Mouse (Mus musculus): ENCODE measurements around the gene Spag7. TPM values are rescaled to one million over a fixed set of nuclear protein-coding genes. Genes with fewer than 3 reads are reported as not detected.

Spag7 gene
- polyA plus RNA-seq, 1 experiment from 2014 or later = 156 TPM

DNA sequence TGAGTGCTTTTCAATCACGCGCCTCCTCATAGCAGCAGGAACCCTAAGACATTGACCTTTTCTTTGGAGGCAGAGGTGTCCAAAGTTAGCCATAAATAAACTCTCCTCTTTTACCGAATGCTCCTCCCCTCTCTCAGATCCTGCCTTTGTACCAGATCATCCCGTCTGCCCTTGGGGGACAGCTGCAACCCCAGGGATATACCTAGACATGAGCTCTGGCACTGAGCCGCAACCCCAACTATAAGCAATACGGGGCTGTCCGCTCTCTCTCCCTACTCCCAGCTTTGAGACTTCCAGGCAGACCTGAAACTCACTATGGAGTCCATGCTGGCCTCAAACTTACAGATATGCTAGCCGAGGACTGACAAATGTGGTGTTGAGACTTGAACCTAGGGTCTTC is 2.5 kb downstream of the Spag7 start:
- H3K36me3 ChIP-seq (ENCODE audit: control insufficient read depth, insufficient read depth, low read length) = peaks cover 19% of the 10 kb centered on the region
- no peaks in the 10 kb centered on the region for H3K9me3 ChIP-seq (ENCODE audit: control insufficient read depth, low read length)

DNA sequence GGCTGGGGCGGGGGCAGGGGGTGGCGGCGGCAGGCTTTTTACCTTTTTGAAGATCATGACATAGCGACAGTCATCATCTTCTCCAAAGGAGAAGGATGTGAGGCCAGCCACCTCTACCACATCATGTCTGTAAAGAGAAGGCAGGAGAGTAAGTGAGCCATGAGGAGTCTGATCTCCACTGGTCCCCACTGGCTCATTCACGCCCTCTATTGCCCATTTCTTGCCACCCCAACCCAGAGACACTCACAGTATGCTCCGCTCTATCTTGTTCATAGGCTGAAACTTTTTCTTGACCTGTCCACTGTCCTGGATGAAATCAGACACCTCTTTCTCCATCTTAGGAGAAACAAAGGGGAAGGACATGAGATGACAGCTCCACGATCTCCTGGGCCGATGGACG is 4.5 kb downstream of the Spag7 start:
- Histone ChIP-seq H3K9me3 (ENCODE audit: control insufficient read depth, low read length) (no peaks in the 10 kb centered on the region), H3K27ac (replicated peaks; ENCODE audit: low read depth, low read length) (no peak overlapping the region), H3K4me3 (ENCODE audit: low read depth, low read length) (no peak overlapping the region), H3K27me3 (ENCODE audit: control insufficient read depth, insufficient read depth, low read length) (no peaks in the 10 kb centered on the region), H3K9ac (ENCODE audit: low read length) (no peak overlapping the region), H3K4me2 (ENCODE audit: low read depth, severe bottlenecking) (no peak overlapping the region), H3K4me1 (ENCODE audit: control insufficient read depth, insufficient read depth, low read length) (peaks cover 9% of the 10 kb centered on the region; the same call in 1 of the 2 replicates), H3K36me3 (ENCODE audit: control insufficient read depth, insufficient read depth, low read length) (peaks cover 19% of the 10 kb centered on the region)
- WGBS = 93% methylated on average over 9 of the region's 9 CpGs
- ATAC-seq (ENCODE audit: insufficient number of reproducible peaks, low FRiP score, low TSS enrichment, low read depth) = no peak
- DNase-seq (ENCODE audit: low spot score) = no peak

More for the DNA sequence above, 2.5 kb downstream of the Spag7 start:
- Histone ChIP-seq H3K27ac (replicated peaks; ENCODE audit: low read depth, low read length) (no peak overlapping the region), H3K4me1 (ENCODE audit: control insufficient read depth, insufficient read depth, low read length) (peaks cover 15% of the 10 kb centered on the region), H3K4me3 (ENCODE audit: low read depth, low read length) (no peak overlapping the region), H3K9ac (ENCODE audit: low read length) (no peak overlapping the region), H3K27me3 (ENCODE audit: control insufficient read depth, insufficient read depth, low read length) (no peaks in the 10 kb centered on the region), H3K4me2 (ENCODE audit: low read depth, severe bottlenecking) (no peak overlapping the region)
- ATAC-seq (ENCODE audit: insufficient number of reproducible peaks, low FRiP score, low TSS enrichment, low read depth) (no peak), DNase-seq (ENCODE audit: low spot score) (no peak)
- WGBS = 94% methylated on average over 8 of the region's 8 CpGs

GRCm38 (mm10) chr11:70663957-70664356 is 5.3 kb downstream of the Spag7 start:
- H3K36me3 ChIP-seq (ENCODE audit: control insufficient read depth, insufficient read depth, low read length) = peaks cover 19% of the 10 kb centered on the region
- ATAC-seq (ENCODE audit: insufficient number of reproducible peaks, low FRiP score, low TSS enrichment, low read depth) (no peak), DNase-seq (ENCODE audit: low spot score) (no peak)
- H3K4me3 ChIP-seq (ENCODE audit: low read depth, low read length) = no peak overlapping the region
- no peaks in the 10 kb centered on the region for H3K9me3 ChIP-seq (ENCODE audit: control insufficient read depth, low read length)
- no peaks in the 10 kb centered on the region for H3K27me3 ChIP-seq (ENCODE audit: control insufficient read depth, insufficient read depth, low read length)
- no peak overlapping the region for H3K9ac ChIP-seq (ENCODE audit: low read length)
- no peak overlapping the region for H3K27ac ChIP-seq (replicated peaks; ENCODE audit: low read depth, low read length)
- 90% methylated on average over 6 of the region's 6 CpGs for WGBS
- peaks cover 9% of the 10 kb centered on the region; the same call in 1 of the 2 replicates for H3K4me1 ChIP-seq (ENCODE audit: control insufficient read depth, insufficient read depth, low read length)
- no peak overlapping the region for H3K4me2 ChIP-seq (ENCODE audit: low read depth, severe bottlenecking)

DNA sequence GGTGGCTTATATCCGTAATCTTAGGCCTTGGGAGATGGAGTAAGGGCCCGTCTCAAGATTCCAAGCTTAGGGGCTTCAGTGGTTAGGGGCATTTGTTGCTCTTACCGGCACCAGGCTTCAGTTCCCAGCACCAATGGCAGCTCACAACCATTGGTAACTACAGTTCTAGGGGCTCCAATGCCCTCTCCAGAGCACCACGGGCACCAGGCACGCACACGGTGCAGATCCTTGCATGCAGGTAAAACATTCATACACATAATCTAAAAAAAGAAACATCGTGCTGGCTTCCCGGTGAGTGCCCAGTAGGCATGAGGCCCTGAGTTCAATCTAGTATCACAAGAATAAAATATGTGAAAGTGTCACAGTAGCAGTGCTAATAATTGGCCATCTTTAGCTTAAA is 6.1 kb downstream of the Spag7 start:
- no peaks in the 10 kb centered on the region for H3K27me3 ChIP-seq (ENCODE audit: control insufficient read depth, insufficient read depth, low read length)
- no peak overlapping the region for H3K4me2 ChIP-seq (ENCODE audit: low read depth, severe bottlenecking)
- no peak overlapping the region for H3K4me3 ChIP-seq (ENCODE audit: low read depth, low read length)
- no peak overlapping the region for H3K27ac ChIP-seq (replicated peaks; ENCODE audit: low read depth, low read length)
- peaks cover 19% of the 10 kb centered on the region for H3K36me3 ChIP-seq (ENCODE audit: control insufficient read depth, insufficient read depth, low read length)
- ATAC-seq (ENCODE audit: insufficient number of reproducible peaks, low FRiP score, low TSS enrichment, low read depth) (no peak), DNase-seq (ENCODE audit: low spot score) (no peak)
- peaks cover 10% of the 10 kb centered on the region; the same call in 1 of the 2 replicates for H3K4me1 ChIP-seq (ENCODE audit: control insufficient read depth, insufficient read depth, low read length)
- H3K9me3 ChIP-seq (ENCODE audit: control insufficient read depth, low read length) = no peaks in the 10 kb centered on the region
- no peak overlapping the region for H3K9ac ChIP-seq (ENCODE audit: low read length)
- 94% methylated on average over 8 of the region's 8 CpGs for WGBS

DNA sequence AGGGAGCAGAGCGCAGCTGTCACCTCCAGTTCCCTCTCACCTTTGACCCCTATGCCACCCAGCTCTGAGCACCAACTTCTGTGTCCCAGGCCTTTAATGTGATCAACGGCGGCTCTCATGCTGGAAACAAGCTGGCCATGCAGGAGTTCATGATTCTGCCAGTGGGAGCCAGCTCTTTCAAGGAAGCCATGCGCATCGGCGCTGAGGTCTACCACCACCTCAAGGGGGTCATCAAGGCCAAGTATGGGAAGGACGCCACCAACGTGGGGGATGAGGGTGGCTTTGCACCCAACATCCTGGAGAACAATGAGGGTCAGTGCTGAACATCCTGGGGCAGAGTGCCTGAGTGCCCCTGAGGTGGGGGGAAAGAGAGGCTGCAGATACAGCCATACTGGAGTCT is 8.6 kb downstream of the Spag7 start:
- no peak for DNase-seq (ENCODE audit: low spot score)
- Histone ChIP-seq H3K27ac (replicated peaks; ENCODE audit: low read depth, low read length) (no peak overlapping the region), H3K4me3 (ENCODE audit: low read depth, low read length) (no peak overlapping the region), H3K9ac (ENCODE audit: low read length) (no peak overlapping the region), H3K36me3 (ENCODE audit: control insufficient read depth, insufficient read depth, low read length) (peaks cover 16% of the 10 kb centered on the region), H3K27me3 (ENCODE audit: control insufficient read depth, insufficient read depth, low read length) (no peaks in the 10 kb centered on the region), H3K9me3 (ENCODE audit: control insufficient read depth, low read length) (no peaks in the 10 kb centered on the region), H3K4me2 (ENCODE audit: low read depth, severe bottlenecking) (no peak overlapping the region), H3K4me1 (ENCODE audit: control insufficient read depth, insufficient read depth, low read length) (peaks cover 22% of the 10 kb centered on the region)
- ATAC-seq (ENCODE audit: insufficient number of reproducible peaks, low FRiP score, low TSS enrichment, low read depth) = no peak
- WGBS = 83% methylated on average over 8 of the region's 8 CpGs

DNA sequence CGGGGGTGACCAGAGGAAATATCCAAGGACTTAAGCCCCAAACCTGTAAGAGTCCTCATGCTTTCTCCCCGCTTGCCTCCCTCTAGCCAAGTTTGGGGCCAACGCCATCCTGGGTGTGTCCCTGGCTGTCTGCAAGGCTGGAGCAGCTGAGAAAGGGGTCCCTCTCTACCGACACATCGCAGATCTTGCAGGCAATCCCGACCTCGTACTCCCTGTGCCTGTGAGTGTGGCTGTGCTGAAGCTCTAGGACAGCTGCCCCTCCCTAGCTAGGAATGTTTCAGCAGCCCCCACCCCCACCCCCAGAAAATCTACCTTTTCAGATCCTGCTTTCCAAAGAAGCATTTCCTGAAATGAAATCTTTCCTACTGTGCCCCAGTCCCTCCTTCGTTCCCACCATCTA is 10.3 kb downstream of the Spag7 start:
- DNase-seq (ENCODE audit: low spot score) (no peak), ATAC-seq (ENCODE audit: insufficient number of reproducible peaks, low FRiP score, low TSS enrichment, low read depth) (no peak)
- peaks cover 6% of the 10 kb centered on the region for H3K36me3 ChIP-seq (ENCODE audit: control insufficient read depth, insufficient read depth, low read length)
- no peak overlapping the region for H3K27ac ChIP-seq (replicated peaks; ENCODE audit: low read depth, low read length)
- no peaks in the 10 kb centered on the region for H3K9me3 ChIP-seq (ENCODE audit: control insufficient read depth, low read length)
- H3K4me3 ChIP-seq (ENCODE audit: low read depth, low read length) = no peak overlapping the region
- H3K4me2 ChIP-seq (ENCODE audit: low read depth, severe bottlenecking) = no peak overlapping the region
- peaks cover 22% of the 10 kb centered on the region for H3K4me1 ChIP-seq (ENCODE audit: control insufficient read depth, insufficient read depth, low read length)
- no peaks in the 10 kb centered on the region for H3K27me3 ChIP-seq (ENCODE audit: control insufficient read depth, insufficient read depth, low read length)
- WGBS = 73% methylated on average over 8 of the region's 8 CpGs
- H3K9ac ChIP-seq (ENCODE audit: low read length) = no peak overlapping the region

- Histone ChIP-seq H3K9ac (ENCODE audit: low read length) (no peak overlapping the region), H3K4me2 (ENCODE audit: low read depth, severe bottlenecking) (no peak overlapping the region), H3K4me1 (ENCODE audit: control insufficient read depth, insufficient read depth, low read length) (peaks cover 22% of the 10 kb centered on the region), H3K9me3 (ENCODE audit: control insufficient read depth, low read length) (no peaks in the 10 kb centered on the region), H3K4me3 (ENCODE audit: low read depth, low read length) (no peak overlapping the region), H3K36me3 (ENCODE audit: control insufficient read depth, insufficient read depth, low read length) (peaks cover 4% of the 10 kb centered on the region; the same call in 1 of the 2 replicates), H3K27ac (replicated peaks; ENCODE audit: low read depth, low read length) (no peak overlapping the region), H3K27me3 (ENCODE audit: control insufficient read depth, insufficient read depth, low read length) (no peaks in the 10 kb centered on the region)
- WGBS = 80% methylated on average over 5 of the region's 5 CpGs
- no peak for ATAC-seq (ENCODE audit: insufficient number of reproducible peaks, low FRiP score, low TSS enrichment, low read depth)
- DNase-seq (ENCODE audit: low spot score) = no peak
These were observed 10.7 kb downstream of the Spag7 start for GRCm38 (mm10) chr11:70658521-70658920.

GRCm38 (mm10) chr11:70657991-70658390 is 11.2 kb downstream of the Spag7 start:
- DNase-seq (ENCODE audit: low spot score) (no peak), ATAC-seq (ENCODE audit: insufficient number of reproducible peaks, low FRiP score, low TSS enrichment, low read depth) (no peak)
- H3K27me3 ChIP-seq (ENCODE audit: control insufficient read depth, insufficient read depth, low read length) = no peaks in the 10 kb centered on the region
- peak overlapping the region; percentile 97 for H3K27ac ChIP-seq (replicated peaks; ENCODE audit: low read depth, low read length)
- peaks cover 4% of the 10 kb centered on the region; the same call in 1 of the 2 replicates for H3K36me3 ChIP-seq (ENCODE audit: control insufficient read depth, insufficient read depth, low read length)
- H3K4me3 ChIP-seq (ENCODE audit: low read depth, low read length) = no peak overlapping the region
- WGBS = 61% methylated on average over 9 of the region's 9 CpGs
- H3K4me2 ChIP-seq (ENCODE audit: low read depth, severe bottlenecking) = peak overlapping the region; percentile 96; the same call in 1 of the 2 replicates
- H3K4me1 ChIP-seq (ENCODE audit: control insufficient read depth, insufficient read depth, low read length) = peaks cover 22% of the 10 kb centered on the region
- H3K9ac ChIP-seq (ENCODE audit: low read length) = no peak overlapping the region
- H3K9me3 ChIP-seq (ENCODE audit: control insufficient read depth, low read length) = no peaks in the 10 kb centered on the region

GRCm38 (mm10) chr11:70657573-70657972 is 11.6 kb downstream of the Spag7 start:
- Histone ChIP-seq H3K4me2 (ENCODE audit: low read depth, severe bottlenecking) (peak overlapping the region; percentile 96), H3K27me3 (ENCODE audit: control insufficient read depth, insufficient read depth, low read length) (no peaks in the 10 kb centered on the region), H3K9me3 (ENCODE audit: control insufficient read depth, low read length) (no peaks in the 10 kb centered on the region), H3K4me3 (ENCODE audit: low read depth, low read length) (no peak overlapping the region), H3K36me3 (ENCODE audit: control insufficient read depth, insufficient read depth, low read length) (peaks cover 5% of the 10 kb centered on the region; the same call in 1 of the 2 replicates), H3K9ac (ENCODE audit: low read length) (no peak overlapping the region), H3K4me1 (ENCODE audit: control insufficient read depth, insufficient read depth, low read length) (peaks cover 25% of the 10 kb centered on the region), H3K27ac (replicated peaks; ENCODE audit: low read depth, low read length) (peak overlapping the region; percentile 97)
- ATAC-seq (ENCODE audit: insufficient number of reproducible peaks, low FRiP score, low TSS enrichment, low read depth) = no peak
- DNase-seq (ENCODE audit: low spot score) = no peak
- WGBS = 56% methylated on average over 6 of the region's 6 CpGs

All from limb, embryonic 11.5 days (tissue).